Comparison of ENCODE assay signal across 10 mouse cellular contexts in the genomic region with DNA sequence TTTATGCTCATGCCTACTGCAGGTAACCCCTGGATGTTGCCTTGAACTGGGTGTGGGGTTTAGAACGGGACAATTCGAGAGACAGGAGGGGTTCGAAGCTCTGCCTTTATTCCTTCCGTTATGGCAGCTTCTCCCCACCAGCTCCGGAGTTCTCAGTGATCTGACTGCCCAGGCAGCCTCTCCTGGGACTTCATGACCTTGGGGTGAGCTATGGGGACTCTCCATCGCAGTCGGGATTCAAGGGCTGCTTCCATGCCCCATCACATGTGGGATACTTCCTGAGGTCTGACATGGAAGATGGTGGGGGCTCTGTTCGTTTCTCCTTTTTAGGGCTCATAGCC. TPM values are rescaled to one million over a fixed set of nuclear protein-coding genes. Genes with fewer than 3 reads are reported as not detected.
DNase-seq lines count a peak whose midpoint lies in the region; ATAC-seq lines count a peak whose summit lies in the region.
"Had no signal": no experiment of that assay in that cellular context is flagged by ENCODE, and none has a peak within 500 bp of the region (broad histone marks: within the 10 kb centered on the region; RNA-seq: fewer than 3 reads in every experiment).

No protein-coding gene starts in this region.

- peak overlapping the region; percentile 22; the same call in 1 of the 2 replicates for H3K27ac ChIP-seq in heart, embryonic 11.5 days (ENCODE audit: low read depth, low read length)
- H3K27ac ChIP-seq in midbrain, embryonic 10.5 days (replicated peaks): no peak overlapping the region
- no peak overlapping the region for H3K27ac ChIP-seq in midbrain, embryonic 14.5 days (replicated peaks; ENCODE audit: low read depth, low read length)
- no peak overlapping the region for H3K27ac ChIP-seq in hindbrain, embryonic 15.5 days (replicated peaks)
- H3K27ac ChIP-seq in neural tube, embryonic 15.5 days (replicated peaks): no peak overlapping the region

- peak overlapping the region; percentile 97 for H3K4me2 ChIP-seq in heart, embryonic 11.5 days
- H3K4me2 ChIP-seq in midbrain, embryonic 14.5 days (ENCODE audit: low read length): no peak overlapping the region
- H3K4me2 ChIP-seq in hindbrain, embryonic 15.5 days: 0 out of 2 replicates have a peak overlapping the region, but pooled peaks have one; percentile 86
- peak overlapping the region; percentile 92; the same call in 1 of the 2 replicates for H3K4me2 ChIP-seq in neural tube, embryonic 15.5 days

- 15% methylated on average over 8 of the region's 8 CpGs for WGBS in heart, embryonic 11.5 days (ENCODE audit: insufficient replicate concordance)
- WGBS in midbrain, embryonic 10.5 days: 6% methylated on average over 8 of the region's 8 CpGs
- 14% methylated on average over 8 of the region's 8 CpGs for WGBS in midbrain, embryonic 14.5 days
- WGBS in hindbrain, embryonic 15.5 days: 11% methylated on average over 8 of the region's 8 CpGs
- WGBS in neural tube, embryonic 15.5 days: 13% methylated on average over 8 of the region's 8 CpGs

- no peaks in the 10 kb centered on the region for H3K36me3 ChIP-seq in heart, embryonic 11.5 days (ENCODE audit: control insufficient read depth, insufficient read depth, low read length)
- H3K36me3 ChIP-seq in midbrain, embryonic 10.5 days: no peaks in the 10 kb centered on the region
- no peaks in the 10 kb centered on the region for H3K36me3 ChIP-seq in midbrain, embryonic 14.5 days (ENCODE audit: control insufficient read depth, insufficient read depth, low read length)
- H3K36me3 ChIP-seq in hindbrain, embryonic 15.5 days: no peaks in the 10 kb centered on the region
- H3K36me3 ChIP-seq in neural tube, embryonic 15.5 days: no peaks in the 10 kb centered on the region

- peak overlapping the region; percentile 70 for H3K4me3 ChIP-seq in heart, embryonic 11.5 days (ENCODE audit: low read depth, low read length)
- peak overlapping the region; percentile 70 for H3K4me3 ChIP-seq in midbrain, embryonic 10.5 days
- H3K4me3 ChIP-seq in midbrain, embryonic 14.5 days (replicated peaks; ENCODE audit: low read depth, low read length): no peak overlapping the region
- H3K4me3 ChIP-seq in hindbrain, embryonic 15.5 days: no peak overlapping the region; the same call in 1 of the 2 replicates
- H3K4me3 ChIP-seq in neural tube, embryonic 15.5 days (replicated peaks): peak overlapping the region; percentile 45

- H3K27me3 ChIP-seq in heart, embryonic 11.5 days (ENCODE audit: control insufficient read depth, insufficient read depth, low read length): peaks cover 18% of the 10 kb centered on the region
- peaks cover 84% of the 10 kb centered on the region for H3K27me3 ChIP-seq in midbrain, embryonic 10.5 days (ENCODE audit: low read depth, poor library complexity, severe bottlenecking)
- peaks cover 38% of the 10 kb centered on the region for H3K27me3 ChIP-seq in midbrain, embryonic 14.5 days (ENCODE audit: control insufficient read depth, insufficient read depth, low read length)
- H3K27me3 ChIP-seq in hindbrain, embryonic 15.5 days: peaks cover 40% of the 10 kb centered on the region
- H3K27me3 ChIP-seq in neural tube, embryonic 15.5 days (replicated peaks): peaks cover 60% of the 10 kb centered on the region

- H3K4me1 ChIP-seq in heart, embryonic 11.5 days (ENCODE audit: control insufficient read depth, insufficient read depth, low read length): peaks cover 35% of the 10 kb centered on the region
- peaks cover 31% of the 10 kb centered on the region for H3K4me1 ChIP-seq in midbrain, embryonic 10.5 days
- H3K4me1 ChIP-seq in midbrain, embryonic 14.5 days (ENCODE audit: control insufficient read depth, insufficient read depth, low read length): peaks cover 6% of the 10 kb centered on the region
- H3K4me1 ChIP-seq in hindbrain, embryonic 15.5 days (replicated peaks): peaks cover 23% of the 10 kb centered on the region
- peaks cover 24% of the 10 kb centered on the region for H3K4me1 ChIP-seq in neural tube, embryonic 15.5 days

- no peak for ATAC-seq in heart, embryonic 11.5 days (replicated peaks; ENCODE audit: insufficient number of reproducible peaks, low FRiP score, low TSS enrichment)
- no peak for ATAC-seq in midbrain, embryonic 14.5 days (ENCODE audit: low FRiP score, low TSS enrichment)
- no peak for ATAC-seq in hindbrain, embryonic 15.5 days (ENCODE audit: low FRiP score, low read depth)
- ATAC-seq in neural tube, embryonic 15.5 days (ENCODE audit: low FRiP score): no peak

- intact Hi-C loops in heart, postnatal 36 days (cut with DNase I): no loop called here

- H3K9me3 ChIP-seq in heart, embryonic 11.5 days (replicated peaks; ENCODE audit: control insufficient read depth, low read length): no peaks in the 10 kb centered on the region
- H3K9me3 ChIP-seq in midbrain, embryonic 10.5 days (replicated peaks): no peaks in the 10 kb centered on the region
- H3K9me3 ChIP-seq in midbrain, embryonic 14.5 days (ENCODE audit: control insufficient read depth, low read length): no peaks in the 10 kb centered on the region
- H3K9me3 ChIP-seq in hindbrain, embryonic 15.5 days: no peaks in the 10 kb centered on the region
- H3K9me3 ChIP-seq in neural tube, embryonic 15.5 days (replicated peaks): no peaks in the 10 kb centered on the region

- peak overlapping the region; percentile 4; the same call in 1 of the 2 replicates for H3K9ac ChIP-seq in heart, embryonic 11.5 days (ENCODE audit: low read depth, low read length)
- no peak overlapping the region for H3K9ac ChIP-seq in midbrain, embryonic 14.5 days (replicated peaks; ENCODE audit: low read length)
- H3K9ac ChIP-seq in hindbrain, embryonic 15.5 days: no peak overlapping the region
- H3K9ac ChIP-seq in neural tube, embryonic 15.5 days (replicated peaks): 0 out of 2 replicates have a peak overlapping the region, but pooled peaks have one; percentile 20

- DNase-seq in heart, postnatal 36 days: no peak
- DNase-seq in midbrain, embryonic 10.5 days (ENCODE audit: low spot score): no peak
- no peak for DNase-seq in midbrain, embryonic 14.5 days
- DNase-seq in cerebellum, adult 8-10 months: no peak
- DNase-seq in ovary, adult 18-20 months (ENCODE audit: low spot score): no peak
- DNase-seq: adrenal gland, postnatal 10 days had no signal

RNA-seq across cellular contexts. Expression of a gene that starts 1.7 kb away (rescaled TPM):
- 11.6 and 14.8 TPM in 2 replicates for polyA plus RNA-seq in heart, embryonic 11.5 days (2014; fragmentation: Nextera tagmentation; extraction: Ambion mirVana)
- total RNA-seq in heart, postnatal 36 days (2021): 1 to 10 TPM; 3.1 to 3.7 TPM
- polyA plus RNA-seq in midbrain, embryonic 10.5 days (2016; fragmentation: Nextera tagmentation; extraction: Ambion mirVana): 2.1 and 2.2 TPM in 2 replicates
- polyA plus RNA-seq in midbrain, embryonic 14.5 days (2014; fragmentation: Nextera tagmentation; extraction: Ambion mirVana): 1.1 and 1.9 TPM in 2 replicates
- 1.7 and 2.5 TPM in 2 replicates for polyA plus RNA-seq in hindbrain, embryonic 15.5 days (2015; fragmentation: Nextera tagmentation; extraction: Ambion mirVana)
- polyA plus RNA-seq in neural tube, embryonic 15.5 days (2015; fragmentation: Nextera tagmentation; extraction: Ambion mirVana): 2.7 and 4.9 TPM in 2 replicates

RNA-seq across cellular contexts. Expression of a gene that starts 20.4 kb away (rescaled TPM):
- polyA plus RNA-seq in heart, embryonic 11.5 days (2014; fragmentation: Nextera tagmentation; extraction: Ambion mirVana): 10.9 and 13.1 TPM in 2 replicates
- total RNA-seq in heart, postnatal 36 days (2021): 1 to 10 TPM; 2.7 to 5.8 TPM
- polyA plus RNA-seq in midbrain, embryonic 10.5 days (2016; fragmentation: Nextera tagmentation; extraction: Ambion mirVana): 11.4 and 13.7 TPM in 2 replicates
- 11.6 and 12.1 TPM in 2 replicates for polyA plus RNA-seq in midbrain, embryonic 14.5 days (2014; fragmentation: Nextera tagmentation; extraction: Ambion mirVana)
- 20.3 and 20.8 TPM in 2 replicates for polyA plus RNA-seq in hindbrain, embryonic 15.5 days (2015; fragmentation: Nextera tagmentation; extraction: Ambion mirVana)
- polyA plus RNA-seq in neural tube, embryonic 15.5 days (2015; fragmentation: Nextera tagmentation; extraction: Ambion mirVana): 19.0 and 21.5 TPM in 2 replicates
- total RNA-seq: hematopoietic stem cell, adult 5-6 weeks had no signal

RNA-seq across cellular contexts. Expression of a gene that starts 56.9 kb away (rescaled TPM):
- not detected in 2 replicates for polyA plus RNA-seq in heart, embryonic 11.5 days (2014; fragmentation: Nextera tagmentation; extraction: Ambion mirVana)
- total RNA-seq in heart, postnatal 36 days (2021): not detected
- polyA plus RNA-seq in midbrain, embryonic 10.5 days (2016; fragmentation: Nextera tagmentation; extraction: Ambion mirVana): not detected in 2 replicates
- polyA plus RNA-seq in midbrain, embryonic 14.5 days (2014; fragmentation: Nextera tagmentation; extraction: Ambion mirVana): 0.84 TPM in 1 of 2 replicates, not detected in the other
- polyA plus RNA-seq in hindbrain, embryonic 15.5 days (2015; fragmentation: Nextera tagmentation; extraction: Ambion mirVana): 0.35 and 0.42 TPM in 2 replicates
- 0.40 and 0.68 TPM in 2 replicates for polyA plus RNA-seq in neural tube, embryonic 15.5 days (2015; fragmentation: Nextera tagmentation; extraction: Ambion mirVana)

Comparison
In these comparisons a context has a peak if more than half of its experiments do, and no peak if none do; other contexts are left out.
1. H3K4me3 ChIP-seq: peak in heart, embryonic 11.5 days (single experiment), midbrain, embryonic 10.5 days (single experiment) and neural tube, embryonic 15.5 days (single experiment); none in midbrain, embryonic 14.5 days (single experiment) and hindbrain, embryonic 15.5 days (single experiment).
2. H3K9ac ChIP-seq: peak in heart, embryonic 11.5 days (single experiment) and neural tube, embryonic 15.5 days (single experiment); none in midbrain, embryonic 14.5 days (single experiment) and hindbrain, embryonic 15.5 days (single experiment).